Mouse (Mus musculus): ENCODE measurements around the gene Efs. TPM values are rescaled to one million over a fixed set of nuclear protein-coding genes. Genes with fewer than 3 reads are reported as not detected.

The Efs gene
- polyA plus RNA-seq (2014; fragmentation: Illumina TruSeq; extraction: RNeasy Lipid Tissue Mini Kit (QIAGEN cat#74804); ENCODE audit: low read depth, low replicate concordance) = not detected

DNA sequence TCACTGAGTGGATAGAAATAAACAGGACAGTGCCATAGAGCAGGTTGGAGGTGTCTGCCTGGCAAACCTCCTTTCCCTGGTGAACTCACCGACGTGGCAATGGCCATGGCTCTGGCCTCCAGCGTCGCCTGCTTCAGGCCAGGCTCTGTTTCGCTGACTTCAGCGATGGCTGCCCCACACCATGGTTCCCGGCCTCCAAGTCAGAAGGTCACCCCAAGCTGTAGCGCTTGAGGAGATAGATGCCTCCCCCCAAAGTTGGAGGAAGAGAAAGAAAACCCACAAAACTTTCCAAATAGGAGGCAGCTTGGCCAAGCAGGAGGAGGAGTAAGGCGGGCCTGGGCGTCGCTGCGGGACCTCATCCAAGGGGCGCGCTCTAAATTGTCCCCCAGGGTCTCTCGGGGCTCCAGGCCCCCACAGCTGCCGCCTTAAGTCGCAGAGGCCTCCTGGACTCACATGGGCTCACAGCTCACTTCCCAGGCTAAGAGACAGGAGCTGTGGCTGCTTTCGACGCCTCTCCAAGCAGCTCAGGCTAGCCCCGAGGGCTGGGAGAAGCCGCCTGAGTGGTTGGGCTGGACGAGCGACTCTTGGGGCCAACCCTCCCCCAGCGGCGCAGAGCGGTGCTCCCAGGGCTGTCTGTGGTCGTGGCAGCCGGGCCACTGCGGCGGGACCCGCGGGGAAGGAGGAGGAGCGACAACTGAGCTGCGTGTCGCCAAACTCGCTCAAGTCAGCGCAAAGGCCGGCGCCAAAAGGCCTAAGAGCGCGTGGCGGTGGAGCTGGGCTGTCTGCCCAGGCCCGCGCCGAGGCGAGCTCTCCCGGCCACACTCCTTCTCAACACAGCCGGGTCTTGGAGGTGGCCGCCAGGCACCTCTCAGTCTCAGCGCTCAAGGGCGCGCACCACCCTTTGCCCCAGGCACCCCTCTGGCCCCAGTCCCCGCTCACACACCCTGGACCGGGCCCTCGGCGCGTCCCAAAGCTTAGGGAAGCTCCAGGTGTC lies at the start of gene Efs:
Gene Efs, minus strand, starts transcription at position 778 of the 994 bp plus-strand sequence.

DNA sequence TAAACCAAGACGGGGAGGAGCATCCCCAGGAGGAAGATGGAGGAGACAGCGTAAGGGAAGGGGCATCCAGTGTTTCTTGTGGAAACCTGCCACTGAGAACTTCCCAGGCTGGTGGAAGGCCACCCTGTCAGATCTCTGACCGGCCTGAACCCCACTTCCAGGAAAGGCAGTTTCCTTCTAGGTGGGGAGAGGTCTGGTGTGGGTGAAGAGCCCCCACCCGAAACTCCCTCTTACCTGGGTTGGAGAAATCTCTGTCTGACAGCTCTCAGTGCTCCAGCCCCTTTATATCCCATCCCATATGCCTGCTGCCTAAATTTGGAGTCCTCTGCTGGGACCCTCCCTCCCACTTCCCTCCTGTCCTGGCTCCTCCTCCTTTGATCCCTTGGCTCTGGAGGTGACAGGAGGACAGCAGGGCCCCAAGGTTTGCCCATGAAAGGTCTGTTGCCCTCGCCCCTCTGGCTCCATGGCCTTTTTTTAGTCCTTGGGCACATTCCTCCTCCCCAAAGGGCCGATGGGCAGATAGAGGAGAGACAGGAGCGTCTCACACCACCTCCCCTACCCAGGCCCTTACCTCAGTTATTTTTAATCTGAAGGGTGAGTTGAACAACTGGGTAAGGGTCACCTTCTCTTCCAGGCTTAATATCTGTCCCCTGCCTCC lies 40.5 kb upstream of the Efs start, which contains the start of gene Myh6:
Gene Myh6, minus strand, starts transcription at position 608 of the 658 bp plus-strand sequence.

DNA sequence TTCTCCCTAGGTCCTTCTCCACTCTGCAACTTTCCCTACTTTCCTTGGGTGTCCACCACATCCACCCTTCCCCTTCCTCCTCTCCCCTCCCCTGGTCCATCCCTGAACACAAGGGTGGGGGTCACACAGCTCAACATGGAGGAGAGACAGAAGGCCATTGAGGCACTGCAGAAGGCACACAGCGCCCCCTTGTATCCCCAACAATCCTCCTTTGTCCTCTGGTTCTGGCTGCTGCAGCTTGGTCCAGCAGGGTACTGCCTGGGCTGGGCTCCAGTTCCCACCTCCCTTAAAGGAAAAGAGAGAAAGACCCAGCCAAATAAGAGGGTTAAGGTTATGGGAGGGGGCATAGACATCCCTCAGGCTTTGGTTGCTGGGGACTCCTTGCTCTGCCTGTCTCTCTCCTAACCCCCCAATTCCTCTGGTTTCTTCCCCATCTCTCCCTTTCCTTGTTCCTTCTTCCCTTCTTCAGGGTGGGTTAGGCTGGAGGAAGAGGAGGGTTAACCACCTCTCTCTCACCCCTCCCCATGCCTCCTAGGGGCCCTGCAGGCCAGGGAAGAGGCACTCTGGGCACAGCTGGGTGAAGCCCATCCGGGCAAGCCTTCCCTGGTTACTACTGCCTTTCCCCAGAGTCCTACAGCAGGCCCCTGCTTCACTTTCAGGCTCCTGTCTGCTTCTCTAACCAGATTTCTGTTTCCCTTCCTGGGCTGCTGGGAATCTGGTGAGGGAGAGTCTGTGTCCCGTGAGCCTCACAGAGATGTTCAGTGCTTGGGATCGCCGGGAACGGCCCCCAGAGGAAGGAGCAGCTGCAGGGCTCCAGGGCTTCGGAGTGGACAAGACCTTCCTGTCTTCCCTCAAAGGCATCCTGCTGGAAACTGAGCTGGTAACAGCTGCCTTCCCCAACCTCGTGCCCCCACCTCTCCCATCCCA lies 10.2 kb upstream of the Efs start, which contains the start of gene Cmtm5:
Gene Cmtm5, plus strand, starts transcription at position 358 of the 927 bp plus-strand sequence.

DNA sequence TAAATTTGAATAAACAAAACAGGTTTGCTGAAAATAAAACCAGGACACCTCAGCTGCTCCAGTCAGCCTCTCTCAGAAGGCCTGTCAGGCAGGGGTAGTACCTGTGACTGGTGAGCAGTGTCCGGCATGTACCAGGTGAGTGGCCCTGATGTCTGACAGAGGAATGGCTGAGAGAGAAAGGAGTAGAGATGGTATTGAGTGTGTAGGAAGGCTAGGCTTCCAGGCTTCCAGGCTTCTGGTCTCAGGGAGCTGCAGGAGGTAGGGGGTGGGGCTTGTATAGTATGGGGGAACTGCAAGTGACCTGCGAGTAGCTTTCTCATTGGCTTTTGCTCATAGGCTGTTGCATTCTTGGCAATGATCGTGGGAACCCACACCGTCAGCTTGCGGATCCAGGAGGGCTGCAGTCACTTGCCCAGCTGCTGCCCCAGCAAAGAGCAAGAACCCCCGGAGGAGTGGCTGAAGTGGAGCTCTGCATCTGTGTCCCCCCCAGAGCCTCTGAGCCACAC lies 6.8 kb upstream of the Efs start, which contains the start of gene Il25:
Gene Il25, plus strand, starts transcription at position 51 of the 506 bp plus-strand sequence.

DNA sequence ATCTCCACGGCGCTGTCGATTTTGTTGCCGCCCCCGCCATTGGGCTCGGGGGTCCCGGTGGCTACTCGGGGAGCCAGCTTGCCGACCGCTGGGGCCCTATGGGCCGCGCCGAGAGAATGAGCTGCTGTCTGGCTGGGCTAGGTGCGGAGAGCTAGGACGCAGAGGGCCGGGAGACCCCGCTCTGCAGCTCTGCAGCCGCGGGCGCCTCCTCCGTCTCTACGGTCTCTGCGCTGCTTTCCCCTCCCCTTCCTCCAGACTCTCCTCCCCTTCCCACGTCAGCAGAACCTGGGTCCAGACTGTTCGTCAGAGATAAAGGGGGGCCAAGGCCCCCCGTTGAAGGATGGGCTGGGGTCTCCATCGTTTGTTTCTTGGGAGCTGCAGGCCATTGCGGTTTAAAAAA lies 13.0 kb downstream of the Efs start, which contains the start of gene Slc22a17:
Gene Slc22a17, minus strand, starts transcription at position 247 of the 400 bp plus-strand sequence.

DNA sequence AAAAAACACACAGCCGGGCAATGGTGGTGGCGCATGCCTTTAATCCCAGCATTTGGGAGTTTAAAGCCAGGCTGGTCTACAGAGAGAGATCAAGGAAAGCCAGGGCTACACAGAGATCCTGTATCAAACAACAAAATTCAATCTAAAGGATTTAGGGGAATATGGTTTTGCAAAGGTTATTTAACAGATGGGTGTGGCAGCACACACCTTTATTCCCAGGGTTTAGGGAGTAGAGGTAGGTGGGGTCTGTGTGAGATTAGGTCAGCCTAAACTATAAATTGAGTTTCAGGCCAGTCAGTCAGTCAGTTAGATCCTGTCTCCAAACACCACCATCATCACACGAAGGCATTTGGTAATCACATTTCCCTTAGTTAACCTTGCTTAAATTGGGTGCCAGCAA lies 33.7 kb downstream of the Efs start, which contains the start of gene Pabpn1:
Gene Pabpn1, plus strand, starts transcription at position 301 of the 400 bp plus-strand sequence.

DNA sequence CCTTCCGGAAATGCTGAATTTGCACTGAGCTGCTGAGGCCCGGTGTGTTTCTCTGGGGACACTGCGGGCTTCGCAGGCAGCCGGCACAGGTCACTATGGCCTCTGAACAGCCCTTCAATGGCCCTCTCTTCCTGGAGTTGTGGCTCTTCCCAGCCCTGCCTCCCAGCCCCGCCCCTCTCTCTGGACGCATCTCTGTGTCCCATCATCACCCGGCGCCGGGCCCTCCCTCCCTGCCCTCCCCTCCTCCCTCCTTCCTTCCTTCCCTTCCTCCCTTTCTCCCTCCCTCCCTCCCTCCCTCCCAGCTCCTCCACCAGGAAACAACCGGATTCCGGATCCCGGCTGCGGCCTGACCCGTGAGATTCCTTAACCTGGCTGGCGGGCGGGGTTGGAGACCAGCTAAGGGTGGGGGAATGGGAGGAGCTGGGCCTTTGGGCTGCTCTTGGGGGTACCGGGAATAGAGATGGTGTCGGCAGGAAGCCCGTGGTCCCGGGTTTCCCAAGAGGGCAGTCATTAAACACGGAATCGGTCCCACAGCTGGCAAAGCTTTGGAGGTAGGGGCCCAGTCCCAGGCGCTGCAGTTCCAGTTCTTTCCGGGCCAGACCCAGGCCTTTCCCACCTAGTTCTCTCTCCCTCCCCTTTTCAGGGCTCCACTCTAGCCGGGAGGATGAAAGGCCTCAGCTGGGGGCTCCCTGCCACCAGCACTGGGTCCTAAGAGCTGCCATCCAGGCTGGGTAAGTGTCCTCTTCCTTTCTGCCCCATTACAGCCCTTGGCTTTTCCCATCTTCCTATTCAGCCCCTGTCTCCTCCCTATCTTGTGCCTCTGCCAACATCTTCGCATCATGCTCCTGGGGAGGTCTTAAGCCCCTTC lies 42.5 kb downstream of the Efs start, which contains the start of the genes Bcl2l2 and Gm20521:
Gene Bcl2l2, plus strand, starts transcription at position 224 of the 868 bp plus-strand sequence.
Gene Gm20521, plus strand, starts transcription at position 288 of the 868 bp plus-strand sequence.

DNA sequence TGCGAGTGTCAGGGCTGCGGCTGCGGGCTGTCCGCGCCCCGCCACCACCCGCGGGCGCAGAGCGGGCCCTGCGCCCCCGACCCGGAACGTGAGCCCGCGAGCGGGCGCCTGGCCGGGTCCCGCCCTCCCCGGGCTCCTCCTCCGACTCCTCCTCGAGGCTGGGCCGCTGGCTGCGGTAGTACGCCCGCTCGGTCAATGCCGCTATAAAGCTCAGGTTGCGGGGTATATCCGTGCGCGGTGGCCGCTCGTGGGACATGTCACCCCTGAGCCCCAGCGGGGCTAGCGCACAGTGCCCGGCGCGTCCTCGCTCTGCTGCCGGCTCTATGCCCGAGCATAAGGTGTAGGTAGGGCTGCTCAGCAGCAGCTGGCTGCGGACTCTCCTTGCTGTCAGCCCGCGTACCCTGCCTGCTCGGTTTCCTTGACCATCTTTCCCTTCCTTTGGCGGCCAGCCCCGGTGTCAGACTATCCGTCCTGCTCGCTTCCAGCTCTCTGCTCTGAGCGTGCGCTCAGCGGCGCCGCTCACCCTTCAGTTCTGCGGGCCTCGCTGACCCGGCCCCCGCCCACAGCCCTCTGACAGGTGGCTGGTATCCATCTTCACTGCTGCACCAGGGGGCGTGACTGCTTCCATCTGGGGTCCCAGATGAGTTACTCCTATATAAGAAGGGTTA lies 48.7 kb downstream of the Efs start, which contains the start of gene Ppp1r3e:
Gene Ppp1r3e, minus strand, starts transcription at position 503 of the 668 bp plus-strand sequence.

DNA sequence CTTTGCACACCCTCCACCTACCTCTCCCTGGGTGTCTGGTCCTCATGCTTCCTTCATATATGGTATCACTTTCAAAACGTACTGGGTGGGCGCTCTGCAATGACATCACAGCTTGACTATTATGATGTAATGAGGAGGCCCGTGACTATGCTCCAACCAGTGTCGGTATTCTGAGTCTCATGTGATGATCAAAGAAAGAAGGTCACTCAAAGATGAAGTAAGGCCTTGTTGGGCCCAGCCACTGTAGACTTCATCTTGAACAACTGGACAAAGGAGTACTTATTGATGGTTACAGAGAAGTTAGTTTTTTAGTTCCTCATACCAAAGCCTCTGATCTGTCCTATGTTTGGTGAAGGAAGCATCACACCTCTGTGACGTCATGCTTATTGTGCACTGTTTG lies 55.1 kb downstream of the Efs start, which contains the start of gene Homez:
Gene Homez, minus strand, starts transcription at position 101 of the 400 bp plus-strand sequence.

Other genes starting within 250 kb of the Efs start
- 18.0 TPM for gene 1700123O20Rik, start 239.9 kb downstream of the Efs start, polyA plus RNA-seq (2014; fragmentation: Illumina TruSeq; extraction: RNeasy Lipid Tissue Mini Kit (QIAGEN cat#74804); ENCODE audit: low read depth, low replicate concordance)
- 110 TPM for gene Acin1, start 239.2 kb downstream of the Efs start, polyA plus RNA-seq (2014; fragmentation: Illumina TruSeq; extraction: RNeasy Lipid Tissue Mini Kit (QIAGEN cat#74804); ENCODE audit: low read depth, low replicate concordance)
- not detected for gene Gm29776, start 227.3 kb downstream of the Efs start, polyA plus RNA-seq (2014; fragmentation: Illumina TruSeq; extraction: RNeasy Lipid Tissue Mini Kit (QIAGEN cat#74804); ENCODE audit: low read depth, low replicate concordance)
- not detected for gene Cebpe, start 214.0 kb downstream of the Efs start, polyA plus RNA-seq (2014; fragmentation: Illumina TruSeq; extraction: RNeasy Lipid Tissue Mini Kit (QIAGEN cat#74804); ENCODE audit: low read depth, low replicate concordance)
- gene Slc7a8, start 144.2 kb downstream of the Efs start, polyA plus RNA-seq (2014; fragmentation: Illumina TruSeq; extraction: RNeasy Lipid Tissue Mini Kit (QIAGEN cat#74804); ENCODE audit: low read depth, low replicate concordance) = 51.3 TPM
- 2.4 TPM for gene Rnf212b, start 112.0 kb downstream of the Efs start, polyA plus RNA-seq (2014; fragmentation: Illumina TruSeq; extraction: RNeasy Lipid Tissue Mini Kit (QIAGEN cat#74804); ENCODE audit: low read depth, low replicate concordance)
- gene Homez, start 55.2 kb downstream of the Efs start, polyA plus RNA-seq (2014; fragmentation: Illumina TruSeq; extraction: RNeasy Lipid Tissue Mini Kit (QIAGEN cat#74804); ENCODE audit: low read depth, low replicate concordance) = 14.8 TPM
- 11.4 TPM for gene Ppp1r3e, start 48.6 kb downstream of the Efs start, polyA plus RNA-seq (2014; fragmentation: Illumina TruSeq; extraction: RNeasy Lipid Tissue Mini Kit (QIAGEN cat#74804); ENCODE audit: low read depth, low replicate concordance)
- 15.8 TPM for gene Bcl2l2, start 42.7 kb downstream of the Efs start, polyA plus RNA-seq (2014; fragmentation: Illumina TruSeq; extraction: RNeasy Lipid Tissue Mini Kit (QIAGEN cat#74804); ENCODE audit: low read depth, low replicate concordance)
- not detected for gene Gm20521, start 42.7 kb downstream of the Efs start, polyA plus RNA-seq (2014; fragmentation: Illumina TruSeq; extraction: RNeasy Lipid Tissue Mini Kit (QIAGEN cat#74804); ENCODE audit: low read depth, low replicate concordance)
- gene Pabpn1, start 33.6 kb downstream of the Efs start, polyA plus RNA-seq (2014; fragmentation: Illumina TruSeq; extraction: RNeasy Lipid Tissue Mini Kit (QIAGEN cat#74804); ENCODE audit: low read depth, low replicate concordance) = 28.3 TPM
- 0.40 TPM for gene Slc22a17, start 13.0 kb downstream of the Efs start, polyA plus RNA-seq (2014; fragmentation: Illumina TruSeq; extraction: RNeasy Lipid Tissue Mini Kit (QIAGEN cat#74804); ENCODE audit: low read depth, low replicate concordance)
- not detected for gene Il25, start 6.6 kb upstream of the Efs start, polyA plus RNA-seq (2014; fragmentation: Illumina TruSeq; extraction: RNeasy Lipid Tissue Mini Kit (QIAGEN cat#74804); ENCODE audit: low read depth, low replicate concordance)
- gene Cmtm5, start 10.1 kb upstream of the Efs start, polyA plus RNA-seq (2014; fragmentation: Illumina TruSeq; extraction: RNeasy Lipid Tissue Mini Kit (QIAGEN cat#74804); ENCODE audit: low read depth, low replicate concordance) = not detected
- gene Myh6, start 40.8 kb upstream of the Efs start, polyA plus RNA-seq (2014; fragmentation: Illumina TruSeq; extraction: RNeasy Lipid Tissue Mini Kit (QIAGEN cat#74804); ENCODE audit: low read depth, low replicate concordance) = not detected
- gene Gm17428, start 50.8 kb upstream of the Efs start, polyA plus RNA-seq (2014; fragmentation: Illumina TruSeq; extraction: RNeasy Lipid Tissue Mini Kit (QIAGEN cat#74804); ENCODE audit: low read depth, low replicate concordance) = not detected
- not detected for gene Myh7, start 68.5 kb upstream of the Efs start, polyA plus RNA-seq (2014; fragmentation: Illumina TruSeq; extraction: RNeasy Lipid Tissue Mini Kit (QIAGEN cat#74804); ENCODE audit: low read depth, low replicate concordance)
- 2.6 TPM for gene Ngdn, start 89.3 kb upstream of the Efs start, polyA plus RNA-seq (2014; fragmentation: Illumina TruSeq; extraction: RNeasy Lipid Tissue Mini Kit (QIAGEN cat#74804); ENCODE audit: low read depth, low replicate concordance)
- gene Zfhx2, start 166.2 kb upstream of the Efs start, polyA plus RNA-seq (2014; fragmentation: Illumina TruSeq; extraction: RNeasy Lipid Tissue Mini Kit (QIAGEN cat#74804); ENCODE audit: low read depth, low replicate concordance) = 0.36 TPM
- 9.5 TPM for gene Thtpa, start 168.7 kb upstream of the Efs start, polyA plus RNA-seq (2014; fragmentation: Illumina TruSeq; extraction: RNeasy Lipid Tissue Mini Kit (QIAGEN cat#74804); ENCODE audit: low read depth, low replicate concordance)
- gene Ap1g2, start 180.5 kb upstream of the Efs start, polyA plus RNA-seq (2014; fragmentation: Illumina TruSeq; extraction: RNeasy Lipid Tissue Mini Kit (QIAGEN cat#74804); ENCODE audit: low read depth, low replicate concordance) = 3.4 TPM
- gene Jph4, start 190.8 kb upstream of the Efs start, polyA plus RNA-seq (2014; fragmentation: Illumina TruSeq; extraction: RNeasy Lipid Tissue Mini Kit (QIAGEN cat#74804); ENCODE audit: low read depth, low replicate concordance) = not detected

Measured in kidney, adult 10 weeks (tissue).